Mouse (Mus musculus) lung, postnatal 0 days (tissue): ENCODE measurements at regions not wholly inside any gene's neighbourhood (a gene's known extent, or its start where the extent isn't known, plus 50 kb on each side); places are given as distances from the start of the nearest gene placed in this dataset.

Experiments used
- CTCF ChIP-seq: IDR thresholded peaks from 2 replicates; pipeline ENCODE4 v1.5.1; 2016; ENCODE audit warnings: antibody characterized with exemption, mild to moderate bottlenecking
- EP300 ChIP-seq: IDR thresholded peaks from 2 replicates; pipeline ENCODE4 v1.6.1; 2016; ENCODE audit warnings: antibody characterized with exemption, mild to moderate bottlenecking, control low read depth

DNA sequence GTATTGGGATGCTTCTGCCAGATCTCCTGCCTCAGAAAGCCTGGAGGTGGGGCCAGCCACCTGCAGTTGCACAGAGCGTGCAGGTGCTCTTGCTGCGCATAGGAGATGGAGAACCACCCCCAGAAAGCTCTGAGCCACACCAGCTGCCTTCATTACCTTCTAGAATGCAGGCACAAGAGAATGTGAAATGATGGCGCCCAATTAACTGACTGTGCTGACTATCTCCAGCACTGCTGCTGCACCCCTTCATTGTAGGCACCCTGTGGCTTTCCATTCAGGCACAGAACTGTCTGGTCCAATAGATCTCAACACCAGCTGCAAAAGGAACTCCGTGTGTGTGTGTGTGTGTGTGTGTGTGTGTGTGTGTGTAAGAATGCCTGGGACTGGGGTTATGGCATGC, 138.6 kb downstream of the H2al1j start:
- TF ChIP-seq CTCF (no peak), EP300 (no peak)
